Mouse (Mus musculus) cerebellum, adult 11 months (tissue): Measurements from ENCODE around the gene Gm29106.
"Not testable (repeated sequence)": the region's sequence is repeated elsewhere in the genome, so short reads cannot be mapped to it uniquely, and the experiment has no call there.

Experiments used
- DNase-seq: peaks from one replicate; pipeline ENCODE4 v3.0.0; 2022

The Gm29106 gene

DNA sequence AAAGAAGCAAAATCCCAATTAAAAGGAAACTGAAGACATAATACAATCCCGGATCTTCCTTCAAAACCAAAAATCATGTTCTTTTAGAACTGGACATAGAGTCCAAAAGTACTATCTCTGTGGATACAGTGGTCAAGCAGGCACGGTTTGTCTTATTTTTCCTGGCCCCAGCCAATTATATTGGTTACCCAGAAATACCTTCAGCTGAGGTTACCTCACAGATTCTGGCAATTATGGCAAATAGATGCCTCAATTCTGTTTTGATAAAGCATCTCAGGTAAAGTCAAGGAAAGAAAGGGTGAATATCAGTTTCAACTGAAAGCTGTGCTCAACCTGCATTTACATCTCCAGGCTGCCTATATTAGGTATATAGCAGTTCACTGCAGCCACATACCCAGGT, at the start of gene Gm29106:
Gene Gm29106, plus strand, starts transcription at position 301 of the 400 bp plus-strand sequence.
- DNase-seq = not testable (repeated sequence)

GRCm38 (mm10) chr1:118228540-118228939, 52.2 kb downstream of the Gm29106 start:
- DNase-seq = no peak

DNA sequence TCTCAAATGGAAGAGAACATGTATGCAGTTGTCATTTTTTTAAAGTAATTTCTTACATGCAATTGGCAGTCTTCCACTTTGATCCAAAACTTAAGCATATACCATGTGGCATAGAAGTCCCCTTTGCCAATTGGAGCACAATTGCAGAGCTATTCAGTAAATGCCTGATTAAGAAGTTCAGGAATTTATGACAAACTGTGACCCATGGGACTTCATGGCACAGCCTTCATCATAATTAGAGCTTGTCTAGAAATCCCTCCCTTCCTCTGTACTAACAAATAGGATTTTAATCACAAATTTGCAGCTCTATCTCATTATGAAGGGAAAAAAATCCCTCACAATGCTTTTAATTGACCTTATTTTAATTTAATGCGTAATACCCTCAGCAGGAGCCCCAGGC, 59.7 kb downstream of the Gm29106 start:
- no peak for DNase-seq
